Mouse (Mus musculus) cerebellum, adult 8-10 months (tissue): Measurements from ENCODE around the gene Mink1.

Experiments
- DNase-seq: peaks from one replicate; pipeline ENCODE4 v3.0.0; 2022

Mink1 gene

GRCm38 (mm10) chr11:70655571-70656455 is 93.1 kb downstream of the Mink1 start:
- DNase-seq, result no peak

DNA sequence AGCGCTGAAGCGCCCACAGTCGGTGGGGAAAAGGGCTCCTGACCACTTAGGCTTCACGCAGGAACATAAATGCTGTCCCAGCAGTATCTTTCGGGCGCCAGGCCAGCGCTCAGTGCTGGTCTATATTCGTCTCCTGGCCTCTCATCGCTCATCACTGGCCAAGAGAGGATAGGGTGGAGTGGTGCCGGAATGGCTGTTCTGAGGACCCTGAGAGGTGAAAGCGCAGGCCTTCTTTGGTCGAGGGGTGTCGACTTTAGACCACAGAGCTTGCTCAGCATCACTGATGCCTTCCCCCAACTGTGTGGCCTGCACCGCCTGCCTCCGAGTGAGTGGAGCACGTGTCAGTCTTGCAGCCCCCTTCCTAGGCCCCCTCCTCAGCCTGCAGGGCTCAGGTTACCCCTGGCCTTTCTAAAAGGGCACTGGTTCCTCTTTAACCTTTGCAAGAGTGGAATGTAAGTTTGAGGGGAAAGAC is 93.8 kb downstream of the Mink1 start:
- DNase-seq, result no peak

DNA sequence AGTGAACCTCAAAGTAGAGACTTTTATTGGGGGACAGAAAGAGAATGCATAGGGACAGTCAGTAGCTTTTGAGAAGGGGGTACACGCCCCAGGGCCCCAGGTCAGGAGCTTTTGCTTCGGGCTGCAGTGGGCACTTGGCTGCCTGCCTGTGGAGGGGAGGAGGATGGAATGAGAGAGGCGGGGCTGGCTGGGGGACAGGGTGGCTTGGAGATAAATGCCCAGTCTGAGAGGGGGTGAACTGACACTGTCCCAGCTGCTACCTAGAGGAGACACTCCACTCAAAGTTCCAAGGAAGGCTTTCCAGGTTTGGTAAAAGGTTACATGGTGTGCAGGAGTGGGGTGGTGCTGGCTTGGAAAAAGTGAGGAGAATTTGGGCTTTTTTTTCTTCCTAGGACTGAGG is 94.3 kb downstream of the Mink1 start, which contains the start of gene Eno3:
TSS of gene Eno3 (plus strand) at position 239 of the 400 bp plus-strand sequence.
- no peak for DNase-seq

DNA sequence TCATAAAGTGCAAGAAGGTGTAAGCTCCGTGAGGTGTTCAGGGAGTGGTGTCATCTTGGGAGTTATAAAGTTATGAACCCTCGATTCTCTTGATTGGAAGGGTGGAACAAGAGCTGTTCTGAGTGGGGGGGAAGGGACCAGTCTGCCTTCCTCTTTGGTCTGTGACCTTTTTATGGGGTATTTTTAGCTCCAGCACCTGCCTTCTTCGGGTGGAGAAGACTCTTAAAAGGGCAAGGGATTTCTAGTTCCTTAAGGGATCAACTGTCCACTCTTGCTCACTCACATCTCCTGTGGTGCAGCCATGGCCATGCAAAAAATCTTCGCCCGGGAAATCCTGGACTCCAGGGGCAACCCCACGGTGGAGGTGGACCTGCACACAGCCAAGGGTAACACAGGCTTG is 94.9 kb downstream of the Mink1 start:
- no peak for DNase-seq

GRCm38 (mm10) chr11:70657991-70658390 is 95.3 kb downstream of the Mink1 start:
- DNase-seq, result no peak

DNA sequence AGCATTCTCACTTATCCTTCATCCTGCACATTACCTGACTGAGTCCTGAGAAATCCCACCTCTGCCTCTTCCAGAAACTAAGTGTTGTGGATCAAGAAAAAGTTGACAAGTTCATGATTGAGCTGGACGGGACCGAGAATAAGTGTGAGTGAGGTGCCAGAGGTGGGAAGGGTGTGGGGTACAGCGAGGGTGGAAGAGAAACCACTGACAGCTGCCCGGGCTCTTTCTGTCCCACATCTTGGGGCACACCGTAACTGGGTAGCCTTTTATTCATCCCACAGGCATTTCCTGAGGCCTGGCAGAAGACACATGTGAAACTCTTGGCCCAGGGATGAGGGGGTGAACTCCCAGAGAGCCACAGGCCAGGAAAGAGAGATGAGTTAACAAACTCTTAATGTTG is 95.8 kb downstream of the Mink1 start:
- DNase-seq, result no peak

DNA sequence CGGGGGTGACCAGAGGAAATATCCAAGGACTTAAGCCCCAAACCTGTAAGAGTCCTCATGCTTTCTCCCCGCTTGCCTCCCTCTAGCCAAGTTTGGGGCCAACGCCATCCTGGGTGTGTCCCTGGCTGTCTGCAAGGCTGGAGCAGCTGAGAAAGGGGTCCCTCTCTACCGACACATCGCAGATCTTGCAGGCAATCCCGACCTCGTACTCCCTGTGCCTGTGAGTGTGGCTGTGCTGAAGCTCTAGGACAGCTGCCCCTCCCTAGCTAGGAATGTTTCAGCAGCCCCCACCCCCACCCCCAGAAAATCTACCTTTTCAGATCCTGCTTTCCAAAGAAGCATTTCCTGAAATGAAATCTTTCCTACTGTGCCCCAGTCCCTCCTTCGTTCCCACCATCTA is 96.3 kb downstream of the Mink1 start:
- DNase-seq, result no peak

GRCm38 (mm10) chr11:70660571-70660970 is 97.9 kb downstream of the Mink1 start:
- DNase-seq, result no peak

- DNase-seq, result no peak
Measured at GRCm38 (mm10) chr11:70663101-70663500, 100.4 kb downstream of the Mink1 start.

- no peak for DNase-seq
Measured at GRCm38 (mm10) chr11:70663957-70664356, 101.3 kb downstream of the Mink1 start.
